Mouse (Mus musculus): ENCODE measurements around the gene Cwf19l1.

The Cwf19l1 gene

GRCm38 (mm10) chr19:44117793-44118192, 17.9 kb downstream of the Cwf19l1 start:
- DNase-seq (ENCODE audit: low read depth, low spot score), result peak; percentile 73

- peak; percentile 49 for DNase-seq (ENCODE audit: low read depth, low spot score)
These were observed 24.0 kb downstream of the Cwf19l1 start for GRCm38 (mm10) chr19:44111706-44112105.

GRCm38 (mm10) chr19:44110356-44110755, 25.3 kb downstream of the Cwf19l1 start:
- no peak for DNase-seq (ENCODE audit: low read depth, low spot score)

GRCm38 (mm10) chr19:44108996-44109395, 26.7 kb downstream of the Cwf19l1 start:
- DNase-seq (ENCODE audit: low read depth, low spot score), result no peak

- DNase-seq (ENCODE audit: low read depth, low spot score), result no peak
These were observed 27.8 kb downstream of the Cwf19l1 start for GRCm38 (mm10) chr19:44107661-44108521.

- DNase-seq (ENCODE audit: low read depth, low spot score), result peak; percentile 93
These were observed 28.6 kb downstream of the Cwf19l1 start, which contains the start of gene Chuk for GRCm38 (mm10) chr19:44106831-44107660. Gene Chuk (minus strand): TSS chr19:44107480.

GRCm38 (mm10) chr19:44104393-44104792, 31.3 kb downstream of the Cwf19l1 start:
- DNase-seq (ENCODE audit: low read depth, low spot score), result peak; percentile 12

- DNase-seq (ENCODE audit: low read depth, low spot score), result no peak
These were observed 32.7 kb downstream of the Cwf19l1 start for GRCm38 (mm10) chr19:44103001-44103400.

- DNase-seq (ENCODE audit: low read depth, low spot score), result no peak
These were observed 34.8 kb downstream of the Cwf19l1 start for GRCm38 (mm10) chr19:44100840-44101239.

GRCm38 (mm10) chr19:44086278-44086677, 49.4 kb downstream of the Cwf19l1 start:
- no peak for DNase-seq (ENCODE audit: low read depth, low spot score)

- no peak for DNase-seq (ENCODE audit: low read depth, low spot score)
These were observed 54.8 kb downstream of the Cwf19l1 start for GRCm38 (mm10) chr19:44080920-44081319.

- no peak for DNase-seq (ENCODE audit: low read depth, low spot score)
These were observed 55.7 kb downstream of the Cwf19l1 start for GRCm38 (mm10) chr19:44080023-44080422.

GRCm38 (mm10) chr19:44077024-44077423, 58.7 kb downstream of the Cwf19l1 start:
- no peak for DNase-seq (ENCODE audit: low read depth, low spot score)

GRCm38 (mm10) chr19:44076457-44076856, 59.2 kb downstream of the Cwf19l1 start:
- DNase-seq (ENCODE audit: low read depth, low spot score), result no peak

GRCm38 (mm10) chr19:44074986-44075385, 60.7 kb downstream of the Cwf19l1 start:
- DNase-seq (ENCODE audit: low read depth, low spot score), result no peak

- DNase-seq (ENCODE audit: low read depth, low spot score), result no peak
These were observed 64.5 kb downstream of the Cwf19l1 start for GRCm38 (mm10) chr19:44071166-44071565.

GRCm38 (mm10) chr19:44069914-44070232, 65.8 kb downstream of the Cwf19l1 start:
- no peak for DNase-seq (ENCODE audit: low read depth, low spot score)

- DNase-seq (ENCODE audit: low read depth, low spot score), result peak; percentile 93
These were observed 66.4 kb downstream of the Cwf19l1 start, which contains the start of gene Erlin1 for GRCm38 (mm10) chr19:44069121-44069913. Gene Erlin1 (minus strand): TSS chr19:44069785.

- no peak for DNase-seq (ENCODE audit: low read depth, low spot score)
These were observed 67.4 kb downstream of the Cwf19l1 start for GRCm38 (mm10) chr19:44068232-44068631.

GRCm38 (mm10) chr19:44067323-44068049, 68.2 kb downstream of the Cwf19l1 start:
- DNase-seq (ENCODE audit: low read depth, low spot score), result peak; percentile 88

GRCm38 (mm10) chr19:44064734-44065133, 70.9 kb downstream of the Cwf19l1 start:
- DNase-seq (ENCODE audit: low read depth, low spot score), result no peak
